Mouse (Mus musculus): Measurements from ENCODE around the gene Slc16a4. TPM values are rescaled to one million over a fixed set of nuclear protein-coding genes. Genes with fewer than 3 reads are reported as not detected.
A peak's percentile ranks its signal among the peaks of the same experiment; 100 is the strongest.

Slc16a4 gene
- total RNA-seq, 2 experiments from 2014 or later = 1.2 to 1.4 TPM

DNA sequence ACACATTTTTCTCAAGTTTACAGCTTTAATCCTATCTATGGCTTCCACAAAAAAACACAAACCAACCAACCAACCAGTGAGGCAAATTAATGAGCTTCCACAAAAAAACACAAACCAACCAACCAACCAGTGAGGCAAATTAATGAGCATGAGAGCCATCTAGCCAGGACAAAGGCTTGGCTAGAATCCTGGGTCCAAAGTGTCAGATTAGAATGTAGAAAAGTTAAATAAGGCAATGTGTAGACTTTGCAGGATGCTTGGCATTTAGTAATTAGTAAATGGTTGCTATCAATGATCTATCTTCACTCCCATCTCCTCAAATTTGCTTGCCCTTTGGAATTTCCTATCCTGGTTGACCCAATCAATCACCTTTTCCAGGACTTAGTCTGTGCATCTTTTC lies 30.7 kb downstream of the Slc16a4 start:
- H3K4me3 ChIP-seq = no peak overlapping the region
- no peak overlapping the region for H3K27ac ChIP-seq
- no peak for DNase-seq (ENCODE audit: low spot score in 2 of 2)
- no peak for TF ChIP-seq CTCF (conservative IDR thresholded peaks at IDR 0.05)

GRCm38 (mm10) chr3:107326442-107326841 lies 35.4 kb downstream of the Slc16a4 start:
- Histone ChIP-seq H3K4me3 (no peak overlapping the region), H3K27ac (no peak overlapping the region)
- no peak for TF ChIP-seq CTCF (conservative IDR thresholded peaks at IDR 0.05)
- no peak for DNase-seq (ENCODE audit: low spot score in 2 of 2)

- DNase-seq (ENCODE audit: low spot score in 2 of 2) = no peak
- Histone ChIP-seq H3K4me3 (peak overlapping the region; percentile 68), H3K27ac (no peak overlapping the region)
- TF ChIP-seq CTCF (conservative IDR thresholded peaks at IDR 0.05) = no peak
Measured at GRCm38 (mm10) chr3:107330503-107331424, 39.7 kb downstream of the Slc16a4 start.

DNA sequence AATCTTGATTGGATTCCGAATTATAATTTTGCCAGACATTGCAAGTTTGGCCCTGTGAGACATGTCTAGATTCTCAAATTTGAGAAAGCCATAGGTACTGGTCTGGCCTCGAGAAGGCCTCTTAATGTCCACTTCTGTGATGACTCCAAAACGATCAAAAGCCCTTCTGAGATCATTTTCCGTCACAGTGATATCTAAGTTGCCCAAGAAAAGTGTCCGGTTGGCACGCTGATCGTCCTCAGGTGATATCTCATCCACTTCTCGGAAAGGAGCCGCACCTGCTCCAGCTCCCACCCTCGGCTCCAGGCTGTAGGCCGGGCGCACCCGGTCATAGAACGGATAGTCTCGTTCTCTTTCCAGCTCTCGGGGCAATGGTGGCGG lies 40.7 kb downstream of the Slc16a4 start:
- Histone ChIP-seq H3K27ac (peak overlapping the region; percentile 92; the same call in 1 of the 2 replicates), H3K4me3 (peak overlapping the region; percentile 68)
- no peak for TF ChIP-seq CTCF (conservative IDR thresholded peaks at IDR 0.05)
- no peak for DNase-seq (ENCODE audit: low spot score in 2 of 2)

DNA sequence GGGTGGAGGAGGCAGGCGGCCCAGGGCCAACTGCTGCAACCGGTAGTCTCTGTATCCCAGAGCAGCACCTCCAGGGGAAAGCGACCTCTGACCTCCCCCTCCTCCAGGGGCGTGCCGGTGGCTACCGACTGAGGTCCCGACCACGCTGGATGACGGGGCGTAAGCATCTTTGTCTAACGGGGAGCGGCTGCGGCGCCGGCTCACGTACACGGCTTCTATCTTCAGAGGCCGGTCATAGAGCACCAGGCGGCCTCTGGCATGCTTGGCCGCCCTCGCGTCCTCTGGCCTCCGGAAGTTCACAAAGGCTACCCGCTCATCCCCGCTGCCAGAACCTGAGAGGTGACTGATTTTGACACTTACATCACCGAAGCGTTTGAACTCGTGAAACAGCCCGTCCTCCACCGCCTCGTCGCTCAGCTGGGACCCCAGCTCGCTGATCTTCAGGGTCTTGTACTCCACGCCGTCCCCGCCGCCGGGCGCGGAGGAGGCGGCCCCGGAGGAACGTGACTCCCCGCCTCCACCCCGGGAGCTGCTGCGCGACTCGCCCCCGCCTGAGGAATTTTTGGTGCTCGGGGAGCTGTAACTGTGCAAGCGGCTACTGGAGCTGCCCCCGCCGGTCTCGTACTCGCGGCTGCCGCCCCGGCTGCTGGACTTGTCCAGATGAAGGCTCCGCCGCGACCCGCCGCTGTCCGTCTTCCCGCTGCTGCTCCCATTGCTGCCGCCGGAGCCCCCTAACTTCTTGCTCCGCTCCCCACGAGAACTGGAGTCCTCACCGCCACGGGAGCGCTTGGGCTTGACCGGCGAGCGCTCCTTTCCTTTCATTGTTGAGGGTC lies 41.3 kb downstream of the Slc16a4 start:
- Histone ChIP-seq H3K4me3 (peak overlapping the region; percentile 68), H3K27ac (peak overlapping the region; percentile 92)
- peak; percentile 62 to 67 for DNase-seq (ENCODE audit: low spot score in 2 of 2)
- TF ChIP-seq CTCF (conservative IDR thresholded peaks at IDR 0.05) = no peak

DNA sequence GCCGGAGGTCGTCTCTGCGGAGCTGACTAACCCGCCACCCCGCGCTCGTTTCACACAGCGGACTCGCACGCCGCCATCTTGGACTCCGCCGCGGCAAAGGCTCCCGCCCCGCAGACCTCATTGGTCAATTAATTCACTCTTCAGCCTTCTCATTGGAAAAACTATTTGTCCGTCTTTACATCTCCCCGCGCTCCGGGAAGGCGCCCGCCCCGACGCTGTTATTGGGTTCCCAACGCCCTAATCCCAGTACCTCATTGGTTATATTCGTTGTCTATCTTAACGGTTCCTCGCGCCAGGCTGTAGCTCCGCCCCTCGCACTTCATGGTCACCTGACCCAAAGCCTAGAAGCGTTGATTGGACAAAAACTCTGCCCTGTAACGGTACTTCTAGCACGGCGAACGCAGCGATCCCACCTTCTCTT lies 41.9 kb downstream of the Slc16a4 start:
- H3K27ac ChIP-seq = peak overlapping the region; percentile 92
- peak overlapping the region; percentile 68 for H3K4me3 ChIP-seq
- peak; percentile 94 to 99 for DNase-seq (ENCODE audit: low spot score in 2 of 2)
- TF ChIP-seq CTCF (conservative IDR thresholded peaks at IDR 0.05) = no peak

GRCm38 (mm10) chr3:107333381-107334201 lies 42.6 kb downstream of the Slc16a4 start, which contains the start of gene Rbm15:
Gene Rbm15, minus strand, starts transcription at chr3:107333673.
- peak; percentile 94 to 99 for DNase-seq (ENCODE audit: low spot score in 2 of 2)
- peak within 1 kb of the TSS; percentile 92 for H3K27ac ChIP-seq
- TF ChIP-seq CTCF (conservative IDR thresholded peaks at IDR 0.05) = peak; percentile 23

DNA sequence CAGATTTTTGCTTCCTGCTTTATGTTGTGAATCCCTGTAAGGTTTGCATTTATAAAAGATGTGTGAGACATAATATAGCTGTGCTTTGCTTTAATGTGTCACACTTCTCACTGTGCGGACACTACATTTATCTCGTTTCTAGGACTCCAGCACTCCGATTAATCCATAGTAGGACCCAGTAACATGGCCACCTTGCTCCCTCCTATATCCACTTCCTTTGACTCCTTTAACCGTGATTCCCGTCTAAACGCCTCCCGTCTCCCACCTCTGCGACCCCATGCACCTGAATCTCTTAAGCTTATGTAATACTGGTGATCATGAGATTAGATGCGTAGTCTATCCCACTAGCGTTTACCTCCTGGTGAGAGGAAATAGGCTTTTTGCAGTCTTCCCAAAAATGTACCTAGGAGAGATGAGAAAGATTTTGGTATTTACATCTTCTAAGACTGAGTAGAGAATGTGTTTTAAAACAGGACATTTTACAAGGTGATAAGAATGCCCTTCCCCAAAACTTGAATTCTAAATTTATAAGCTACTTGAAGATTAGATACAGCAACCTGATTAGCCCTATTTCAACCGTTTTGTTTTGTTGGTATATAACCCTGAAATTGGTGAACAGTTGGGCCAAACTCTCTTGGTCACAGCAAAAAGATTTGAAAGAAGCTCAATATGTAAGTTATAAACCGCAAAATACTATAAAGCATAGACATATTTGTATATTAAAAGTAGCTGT lies 43.3 kb downstream of the Slc16a4 start:
- DNase-seq (ENCODE audit: low spot score in 2 of 2) = no peak
- TF ChIP-seq CTCF (conservative IDR thresholded peaks at IDR 0.05) = no peak
- H3K27ac ChIP-seq = peak overlapping the region; percentile 89
- peak overlapping the region; percentile 68 for H3K4me3 ChIP-seq

More at GRCm38 (mm10) chr3:107333381-107334201, 42.6 kb downstream of the Slc16a4 start, which contains the start of gene Rbm15:
- H3K4me3 ChIP-seq = peak within 1 kb of the TSS; percentile 68

DNA sequence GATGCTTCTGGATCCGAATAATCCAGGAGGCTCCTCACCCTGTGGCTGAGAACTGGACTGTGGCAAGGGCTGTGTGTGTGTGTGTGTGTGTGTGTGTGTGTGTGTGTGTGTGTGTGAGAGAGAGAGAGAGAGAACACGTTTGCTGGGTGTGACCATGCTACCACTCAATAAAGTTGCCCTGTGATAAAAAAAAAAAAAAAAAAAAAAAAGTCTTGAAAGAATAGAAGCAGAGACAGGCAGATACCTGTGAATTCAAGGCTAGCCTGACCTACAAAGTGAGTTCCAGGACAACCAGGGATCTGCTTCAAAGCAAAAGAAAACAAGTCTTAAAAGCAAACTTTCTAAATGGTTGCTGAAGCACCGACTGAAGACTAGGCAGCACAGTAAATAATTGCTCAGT lies 52.9 kb downstream of the Slc16a4 start:
- H3K27ac ChIP-seq = no peak overlapping the region
- H3K4me3 ChIP-seq = no peak overlapping the region
- DNase-seq (ENCODE audit: low spot score in 2 of 2) = no peak
- TF ChIP-seq CTCF (conservative IDR thresholded peaks at IDR 0.05) = no peak

DNA sequence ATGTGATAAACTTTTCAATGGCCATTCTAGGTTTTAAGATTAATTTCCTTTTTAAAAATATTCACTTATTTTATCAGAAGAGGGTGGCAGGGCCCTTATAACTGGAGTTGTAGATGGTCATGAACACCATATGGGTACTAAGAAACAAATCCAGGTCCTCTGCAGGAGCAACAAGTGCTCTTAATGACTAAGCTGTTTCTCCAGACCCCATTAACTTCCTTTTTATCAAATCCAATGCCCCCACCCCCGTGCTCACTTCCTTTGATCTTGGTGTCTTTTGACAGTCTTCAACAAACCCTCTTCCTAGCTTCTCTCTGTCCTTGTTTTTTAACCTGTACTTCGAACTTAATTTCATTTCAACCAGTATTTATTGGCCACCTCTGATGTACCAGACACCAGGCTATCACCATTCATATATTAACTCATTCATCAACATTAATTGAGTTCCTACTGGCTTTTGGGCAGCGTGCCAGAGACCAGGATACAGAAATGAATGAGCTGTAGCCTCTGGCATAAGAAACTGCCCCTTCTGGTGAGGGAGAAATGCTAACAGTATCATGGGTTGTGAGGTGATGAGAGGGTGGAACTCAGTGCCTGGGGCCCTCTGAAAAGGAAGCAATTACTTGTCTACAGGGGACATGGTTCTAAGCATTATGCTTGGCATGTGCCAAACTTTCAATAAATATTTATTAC lies 54.1 kb downstream of the Slc16a4 start:
- H3K27ac ChIP-seq = no peak overlapping the region
- DNase-seq (ENCODE audit: low spot score in 2 of 2) = no peak
- no peak for TF ChIP-seq CTCF (conservative IDR thresholded peaks at IDR 0.05)
- H3K4me3 ChIP-seq = no peak overlapping the region

DNA sequence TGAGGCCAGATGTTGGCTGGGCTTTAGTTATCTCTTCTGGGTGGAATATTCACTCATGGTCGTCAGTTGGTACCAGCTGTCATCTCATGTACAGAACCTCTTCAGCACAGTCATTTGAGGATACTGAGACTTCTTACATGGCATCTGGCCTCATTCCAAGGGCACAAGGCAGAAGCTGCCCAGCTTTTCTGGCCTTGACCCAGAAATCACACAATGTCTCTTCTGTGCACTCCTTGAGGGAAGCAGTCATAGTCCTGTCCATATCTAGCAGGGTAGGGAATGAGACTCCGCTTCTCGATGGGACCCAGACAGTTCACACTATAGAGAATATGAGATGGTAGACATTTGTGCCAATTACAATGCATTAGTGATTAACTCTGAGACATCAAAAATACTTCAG lies 58.0 kb downstream of the Slc16a4 start:
- peak in 1 of 2 experiments; percentile 21 for DNase-seq (ENCODE audit: low spot score in 2 of 2)

More for the DNA sequence above, 58.0 kb downstream of the Slc16a4 start:
- TF ChIP-seq CTCF (conservative IDR thresholded peaks at IDR 0.05) = no peak
- H3K27ac ChIP-seq = no peak overlapping the region
- no peak overlapping the region for H3K4me3 ChIP-seq

All from layer of hippocampus, adult 2 months (tissue).